Mouse (Mus musculus): ENCODE measurements around the gene Tmem210.

The Tmem210 gene

DNA sequence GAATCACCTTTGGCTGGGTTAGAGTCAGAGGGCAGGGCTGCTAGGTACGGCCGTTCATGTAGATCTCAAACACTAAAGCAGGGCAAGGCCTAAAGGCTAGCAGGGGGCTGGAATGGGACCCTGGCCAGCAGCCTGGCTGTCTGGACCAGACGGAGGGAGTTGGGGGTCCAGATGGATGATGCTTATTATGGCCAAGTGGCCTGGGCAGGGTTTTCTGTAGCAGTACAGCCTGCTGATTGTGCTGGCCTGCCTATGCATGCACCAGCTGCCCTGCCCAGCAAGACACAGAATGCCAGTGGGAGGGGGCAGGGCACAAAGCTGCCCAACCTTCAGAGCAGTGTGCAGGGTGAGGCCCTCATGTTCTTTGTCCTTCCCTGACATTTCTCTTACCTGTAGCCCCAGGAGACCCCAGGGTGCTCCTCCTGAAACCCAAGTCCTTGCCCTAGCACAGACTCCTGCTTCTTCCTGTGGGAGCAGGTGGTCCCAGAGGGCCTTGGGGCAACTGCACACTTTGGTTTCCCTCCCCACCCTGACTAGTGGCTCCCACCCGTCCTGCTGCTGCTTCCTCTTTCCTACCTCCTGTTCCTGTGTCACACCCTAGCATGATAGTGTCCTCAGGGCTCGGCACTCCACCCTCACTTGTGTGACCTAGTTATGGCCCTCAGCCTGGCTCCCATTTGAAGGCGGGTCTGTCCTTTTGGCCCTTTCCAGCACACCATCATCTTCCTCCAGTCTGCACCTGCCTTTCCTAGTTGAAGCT is 21.9 kb upstream of the Tmem210 start:
- peak; percentile 71 for DNase-seq (ENCODE audit: low read depth)

- DNase-seq (ENCODE audit: low read depth): no peak
Observed at GRCm38 (mm10) chr2:25266720-25267119, 21.2 kb upstream of the Tmem210 start.

- DNase-seq (ENCODE audit: low read depth): no peak
Observed at GRCm38 (mm10) chr2:25267241-25267640, 20.7 kb upstream of the Tmem210 start.

DNA sequence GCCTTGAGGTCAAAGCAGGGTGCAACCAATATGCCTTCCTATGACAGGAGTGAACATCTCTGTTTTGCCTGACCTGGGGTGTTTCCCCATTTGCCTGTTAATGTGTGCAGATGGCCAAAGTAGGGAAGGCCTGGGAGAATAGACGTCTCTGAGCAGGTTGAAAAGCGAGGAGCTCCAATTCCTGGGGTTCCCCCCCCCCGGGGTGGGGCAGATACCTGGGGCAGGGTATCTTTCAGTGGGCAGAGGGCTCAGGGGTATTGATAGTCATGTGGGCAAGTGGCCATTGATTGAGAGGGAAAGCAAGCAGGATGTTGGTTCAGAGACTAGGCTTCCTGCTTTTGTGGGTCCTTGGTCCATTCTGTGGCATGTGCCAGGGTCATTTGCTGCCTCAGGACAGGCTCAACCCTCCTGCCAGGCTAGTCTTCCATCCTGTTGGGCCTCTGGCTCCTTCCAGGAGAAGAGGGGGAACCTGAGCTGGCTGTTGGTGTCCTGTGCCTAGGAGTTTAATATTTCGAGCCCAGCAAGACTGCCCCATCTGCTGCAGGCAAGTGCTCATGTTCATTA is 20.1 kb upstream of the Tmem210 start:
- DNase-seq (ENCODE audit: low read depth): no peak

DNA sequence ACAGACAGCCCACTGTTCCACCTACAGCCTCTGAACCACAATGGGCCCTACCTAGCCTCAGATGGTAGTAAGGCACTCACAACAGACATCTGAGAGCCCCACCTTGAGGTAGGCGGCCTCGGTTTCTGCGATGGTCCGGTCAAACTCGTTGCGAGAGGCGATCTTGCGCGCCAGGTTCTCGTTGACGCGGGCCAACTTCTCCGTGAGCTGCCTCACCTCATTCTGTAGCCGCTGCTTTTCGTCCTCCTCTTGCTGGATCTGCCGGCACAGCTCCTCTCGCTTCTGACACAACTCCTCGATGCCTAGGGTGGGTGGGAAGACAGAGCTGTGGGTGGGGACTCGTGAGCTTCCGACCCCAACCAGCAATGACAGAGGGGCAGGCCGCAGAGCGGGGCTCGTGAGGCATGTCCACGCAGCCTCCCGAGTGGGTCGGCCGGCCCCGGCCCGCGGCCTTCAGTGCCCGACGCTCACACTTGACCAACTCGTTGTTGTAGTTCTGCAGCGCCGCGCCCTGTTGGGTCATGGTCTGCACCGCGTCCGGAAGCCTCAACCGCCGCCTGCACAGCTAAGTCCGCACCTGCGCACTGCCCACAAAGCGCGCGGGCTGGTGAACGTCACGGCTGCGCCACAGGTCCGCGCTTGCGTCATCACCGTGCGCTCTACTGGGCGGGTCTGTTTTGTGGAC is 16.0 kb upstream of the Tmem210 start, which contains the start of the genes Ssna1 and Anapc2:
Gene Ssna1, minus strand, starts transcription at position 612 of the 685 bp plus-strand sequence.
Gene Anapc2, plus strand, starts transcription at position 652 of the 685 bp plus-strand sequence.
- DNase-seq (ENCODE audit: low read depth): peak; percentile 97

GRCm38 (mm10) chr2:25272515-25272914 is 15.4 kb upstream of the Tmem210 start:
- DNase-seq (ENCODE audit: low read depth): no peak

- no peak for DNase-seq (ENCODE audit: low read depth)
Observed at GRCm38 (mm10) chr2:25273010-25273409, 14.9 kb upstream of the Tmem210 start.

DNA sequence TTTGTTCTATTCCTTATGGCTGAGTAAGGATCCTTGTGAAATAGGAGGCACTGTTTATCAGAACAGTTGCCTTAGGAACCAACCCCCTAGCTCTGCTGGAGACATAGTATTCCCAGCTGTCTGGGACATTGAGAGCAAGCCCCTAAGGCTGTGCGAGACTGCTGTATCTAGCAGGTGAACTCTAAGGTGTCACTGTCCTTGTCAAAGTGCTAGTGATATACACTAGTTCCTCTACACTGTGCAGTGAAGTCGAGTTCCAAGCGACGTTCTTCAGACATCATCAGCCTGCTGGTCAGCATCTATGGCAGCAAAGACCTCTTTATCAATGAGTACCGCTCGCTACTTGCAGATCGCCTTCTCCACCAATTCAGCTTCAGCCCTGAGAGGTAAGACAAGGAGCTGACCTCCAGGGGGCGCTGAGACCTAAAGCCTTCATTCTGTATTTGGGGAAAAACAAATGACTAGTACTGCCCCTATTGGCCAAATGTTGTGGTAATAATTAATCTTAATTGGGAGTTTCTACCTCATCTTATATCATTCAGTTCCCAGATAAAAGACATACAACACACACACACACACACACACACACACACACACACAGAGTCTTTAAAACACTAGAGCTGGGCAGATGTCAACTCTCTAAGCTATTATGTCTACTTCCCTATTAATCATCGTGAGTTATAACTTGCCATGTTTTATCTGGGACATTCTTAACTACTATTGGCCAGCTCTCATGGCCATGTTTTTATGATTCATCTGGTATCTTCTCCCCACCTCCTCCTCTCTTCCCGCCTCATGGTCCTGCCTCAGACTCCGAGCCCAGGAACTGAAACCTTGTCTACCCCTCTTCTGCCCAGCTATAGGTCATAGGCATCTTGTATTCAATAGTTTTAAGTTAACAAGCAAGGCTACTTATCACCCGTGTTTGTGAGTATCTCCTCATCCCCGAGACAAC is 8.7 kb upstream of the Tmem210 start:
- DNase-seq (ENCODE audit: low read depth): peak; percentile 89

DNA sequence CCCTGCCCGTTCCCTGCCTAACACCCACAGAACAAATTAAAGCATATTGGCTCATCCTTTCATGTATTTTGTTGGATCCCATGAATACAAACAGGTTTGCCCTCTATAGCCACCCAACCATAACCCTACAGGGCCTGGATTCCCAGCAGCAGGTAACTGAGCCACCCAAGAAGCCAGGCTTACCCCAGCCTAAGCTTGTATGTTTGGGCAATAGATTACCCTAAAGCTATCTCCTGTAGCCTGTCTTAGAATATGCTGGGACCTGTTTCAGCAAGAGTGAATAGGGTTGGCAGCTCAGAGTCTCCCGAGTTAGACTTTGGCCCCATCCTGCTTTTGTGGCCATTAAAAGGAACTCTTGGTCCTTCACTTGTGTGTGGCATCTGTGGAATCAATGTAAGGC is 2.4 kb upstream of the Tmem210 start:
- DNase-seq (ENCODE audit: low read depth): no peak

GRCm38 (mm10) chr2:25286314-25286713 is 1.6 kb upstream of the Tmem210 start:
- no peak for DNase-seq (ENCODE audit: low read depth)

- no peak for DNase-seq (ENCODE audit: low read depth)
Observed at GRCm38 (mm10) chr2:25286837-25287636, 908 bp upstream of the Tmem210 start.

DNA sequence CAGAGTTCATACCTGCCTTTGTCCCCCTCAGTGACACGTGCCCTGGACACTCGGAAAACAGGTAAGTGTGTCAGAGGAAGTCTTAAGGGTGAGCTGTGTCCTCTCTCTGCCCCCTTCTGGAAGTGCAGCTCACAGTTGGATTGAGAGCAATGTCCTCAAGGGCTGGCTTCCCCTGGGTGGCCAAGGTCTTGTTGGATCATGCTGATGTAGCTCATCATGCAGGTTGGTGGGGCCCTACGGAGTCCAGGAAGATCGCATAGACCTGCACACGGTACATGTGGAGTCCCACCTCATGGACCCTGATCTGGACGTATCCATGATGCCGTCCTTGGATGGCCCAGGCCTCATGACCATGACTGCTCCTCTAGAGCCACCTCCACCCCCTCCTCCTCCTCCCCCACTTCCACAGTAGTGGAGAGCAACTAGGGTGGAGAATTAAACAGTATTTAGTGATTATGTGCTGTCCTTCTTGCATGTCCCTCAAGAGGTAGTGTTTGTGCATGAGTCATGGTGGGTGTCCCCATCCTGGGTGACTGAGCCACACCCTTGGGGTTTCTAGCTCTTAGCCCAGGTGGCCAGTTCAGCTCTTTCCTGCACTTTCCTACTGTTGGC is 895 bp downstream of the Tmem210 start:
- no peak for DNase-seq (ENCODE audit: low read depth)

GRCm38 (mm10) chr2:25289651-25290050 is 1.7 kb downstream of the Tmem210 start, which contains the start of gene Lrrc26:
Gene Lrrc26 (plus strand): TSS chr2:25289915.
- DNase-seq (ENCODE audit: low read depth): peak; percentile 23

GRCm38 (mm10) chr2:25290101-25290815 is 2.3 kb downstream of the Tmem210 start:
- no peak for DNase-seq (ENCODE audit: low read depth)

- no peak for DNase-seq (ENCODE audit: low read depth)
Observed at GRCm38 (mm10) chr2:25290816-25291130, 2.8 kb downstream of the Tmem210 start.

DNA sequence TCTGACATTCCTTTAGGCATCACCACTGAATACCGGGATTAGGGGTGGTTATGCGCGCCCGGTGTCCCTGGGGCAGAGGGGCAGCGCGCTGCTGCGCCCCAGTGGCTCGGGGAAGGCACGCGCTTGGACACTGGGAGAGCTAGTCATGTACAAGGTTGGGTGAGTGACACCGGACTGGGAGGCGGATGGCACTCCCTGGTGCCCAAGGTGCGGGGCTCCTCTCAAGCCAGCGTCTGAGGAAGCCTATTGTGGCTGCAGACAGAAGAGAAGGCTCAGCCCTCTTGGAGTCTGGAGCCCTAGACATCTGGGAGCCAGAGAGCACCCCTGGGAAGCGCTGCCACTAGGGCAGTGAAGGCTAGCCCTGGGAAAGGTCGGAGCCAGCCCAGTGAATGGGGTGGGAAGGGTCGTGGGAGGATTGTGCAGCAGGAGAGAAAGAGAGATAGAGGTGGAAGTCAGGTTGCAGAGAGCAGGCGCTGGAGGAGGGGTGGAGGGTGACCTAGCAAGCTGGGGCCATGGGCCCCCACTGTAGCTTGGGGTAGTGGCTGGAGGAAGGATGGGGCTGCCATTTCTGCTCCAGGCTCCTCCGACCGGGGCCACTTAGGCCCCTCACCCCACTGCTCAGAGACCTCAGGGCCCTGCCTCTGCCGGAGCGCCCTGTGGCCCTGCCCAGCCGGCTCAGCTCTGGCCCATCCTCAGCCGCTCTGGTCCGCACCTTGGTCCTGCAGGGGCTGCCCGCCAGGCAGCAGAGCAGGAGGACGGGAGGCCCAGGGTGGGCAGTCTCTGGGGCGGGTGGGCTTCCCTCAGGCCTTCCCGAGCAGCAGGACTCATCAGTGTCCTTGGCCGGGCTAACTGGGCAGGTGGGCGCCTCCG is 3.5 kb downstream of the Tmem210 start:
- no peak for DNase-seq (ENCODE audit: low read depth)

- DNase-seq (ENCODE audit: low read depth): no peak
Observed at GRCm38 (mm10) chr2:25292054-25292544, 4.2 kb downstream of the Tmem210 start.

DNA sequence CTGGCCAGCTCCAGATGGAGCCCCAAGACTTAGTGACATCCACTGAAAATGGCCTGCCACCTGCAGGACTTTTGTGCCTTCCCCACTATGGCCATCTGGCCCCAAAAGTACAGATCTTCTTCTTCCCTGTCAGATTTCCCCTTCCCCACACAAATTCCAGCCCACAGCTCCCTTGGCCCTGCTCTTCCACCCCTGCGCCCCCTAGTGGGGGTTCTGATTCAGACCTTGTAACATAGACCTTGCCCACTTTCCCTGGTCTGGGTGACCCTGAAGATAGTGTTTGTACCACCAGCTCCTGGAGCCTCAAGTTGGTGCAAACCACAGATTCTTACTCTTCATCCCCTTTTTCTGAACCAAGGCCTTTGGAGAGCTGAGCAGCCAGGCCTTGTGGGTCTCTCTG is 4.9 kb downstream of the Tmem210 start:
- peak; percentile 57 for DNase-seq (ENCODE audit: low read depth)

DNA sequence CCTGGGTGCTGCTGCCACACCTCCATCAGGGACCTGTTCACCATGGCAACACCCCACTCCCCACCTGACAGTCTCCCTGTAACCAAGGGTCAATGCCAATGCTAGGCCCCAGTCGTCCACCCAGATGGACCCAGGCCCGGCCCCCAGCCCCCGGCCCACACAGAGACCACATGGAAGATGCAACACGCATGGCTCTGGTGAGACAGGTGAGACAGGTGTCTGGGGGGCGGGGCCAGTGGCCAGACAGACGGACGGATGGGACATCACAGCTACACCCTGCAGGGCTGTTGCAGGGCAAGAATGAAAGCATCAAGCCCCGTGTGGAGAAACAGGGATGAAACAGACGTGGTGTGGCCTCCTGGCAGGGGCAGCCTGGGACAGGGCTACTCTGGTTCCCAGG is 5.8 kb downstream of the Tmem210 start:
- no peak for DNase-seq (ENCODE audit: low read depth)

All from 416B (cell line).